Mouse (Mus musculus) spleen, postnatal 14 days (tissue): ENCODE measurements around the gene Dlg4.

ENCODE experiments used
- DNase-seq, 2 experiments: peaks; one replicate each; pipeline ENCODE4 v3.0.0; 2021 to 2022; ENCODE audit warnings: low spot score in 2 of 2

Dlg4 gene

GRCm38 (mm10) chr11:70016669-70017068, at the start of gene Dlg4:
Dlg4 (plus strand) TSS chr11:70016942.
- DNase-seq: no peak

DNA sequence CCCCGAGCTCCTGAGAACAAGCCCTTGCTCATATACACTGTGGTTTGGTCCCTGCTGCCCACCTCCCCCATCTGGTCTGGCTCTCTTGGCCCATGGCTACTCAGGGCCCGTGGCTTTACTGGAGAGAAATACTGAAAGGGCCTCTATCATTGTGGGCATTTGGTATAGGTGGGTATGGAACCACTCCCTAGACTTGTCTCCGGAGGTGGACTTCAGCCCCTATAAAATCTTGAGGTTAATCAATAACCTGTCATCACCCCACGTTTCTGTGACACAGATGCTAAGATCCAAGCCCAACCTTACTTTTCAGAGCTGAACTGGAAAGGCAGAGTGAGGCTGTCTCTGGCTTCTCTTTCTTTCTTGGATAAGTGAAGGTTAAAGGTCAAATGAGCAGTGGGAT, 47.9 kb upstream of the Dlg4 start:
- no peak for DNase-seq

DNA sequence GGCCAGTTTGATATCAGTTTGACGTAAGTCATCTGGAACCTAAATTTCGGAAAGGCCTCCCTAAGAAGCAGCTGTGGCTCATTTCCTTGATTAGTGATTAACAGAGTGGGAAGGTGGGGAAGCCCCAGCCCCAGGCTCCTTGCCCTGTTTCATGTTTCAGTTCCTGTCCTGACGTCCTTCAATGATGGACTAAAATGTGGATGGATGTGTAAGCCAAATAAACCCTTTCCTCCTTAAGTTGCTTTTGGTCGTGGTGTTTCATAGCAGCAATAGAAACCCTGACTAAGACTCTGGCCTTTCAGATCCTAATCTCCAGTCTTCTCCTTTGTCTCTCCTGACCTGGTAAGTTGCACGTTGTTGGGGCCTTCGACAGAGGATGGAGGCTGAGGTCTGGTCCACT, 46.5 kb upstream of the Dlg4 start:
- DNase-seq: no peak

DNA sequence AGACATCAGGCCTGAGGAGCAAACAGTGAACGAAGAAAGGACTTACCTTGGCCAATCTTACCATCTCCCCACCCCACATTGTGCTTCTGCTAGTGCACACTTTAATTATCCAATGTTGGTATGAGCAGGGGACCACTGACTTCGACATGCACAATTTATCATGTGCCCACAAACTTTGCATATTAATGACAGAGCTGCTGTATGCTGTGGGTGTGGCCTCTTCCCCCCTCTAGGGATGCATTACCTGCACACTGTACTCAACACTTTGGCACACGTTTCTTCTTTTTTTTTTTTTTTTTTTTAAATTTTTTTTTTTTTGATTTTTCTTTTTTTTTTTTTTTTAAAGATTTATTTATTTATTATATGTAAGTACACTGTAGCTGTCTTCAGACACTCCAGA, 46.0 kb upstream of the Dlg4 start:
- no peak for DNase-seq

GRCm38 (mm10) chr11:69974907-69975306, 41.8 kb upstream of the Dlg4 start:
- DNase-seq: no peak

GRCm38 (mm10) chr11:69976271-69976670, 40.5 kb upstream of the Dlg4 start:
- DNase-seq: no peak

DNA sequence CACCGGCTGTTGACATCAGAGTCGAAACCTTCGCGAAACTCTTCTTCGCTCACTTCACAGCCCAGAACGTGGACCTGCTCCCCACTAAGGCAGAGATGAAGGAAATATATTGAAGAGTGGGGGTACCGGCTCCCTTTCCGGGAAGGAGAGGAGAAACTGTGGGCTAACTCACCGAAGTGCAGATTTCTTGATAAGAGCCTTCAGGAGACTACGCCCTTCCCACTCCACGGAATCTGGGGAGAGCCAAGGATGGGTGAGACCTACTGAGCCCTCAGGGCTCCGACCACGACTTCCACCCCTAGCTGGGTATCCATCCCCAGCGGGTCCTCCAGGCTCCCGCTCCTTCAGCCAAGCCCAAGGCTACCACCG, 36.9 kb upstream of the Dlg4 start:
- no peak for DNase-seq

GRCm38 (mm10) chr11:69980196-69981140, 36.3 kb upstream of the Dlg4 start:
- DNase-seq: peak; percentile 89 to 93

GRCm38 (mm10) chr11:69981141-69981762, 35.5 kb upstream of the Dlg4 start, which contains the start of gene Ctdnep1:
Ctdnep1 (plus strand) TSS chr11:69981156.
- DNase-seq: peak in 1 of 2 experiments; percentile 40

GRCm38 (mm10) chr11:69982225-69982624, 34.5 kb upstream of the Dlg4 start, which contains the start of gene Elp5:
Elp5 (minus strand) TSS chr11:69982517.
- DNase-seq: no peak

DNA sequence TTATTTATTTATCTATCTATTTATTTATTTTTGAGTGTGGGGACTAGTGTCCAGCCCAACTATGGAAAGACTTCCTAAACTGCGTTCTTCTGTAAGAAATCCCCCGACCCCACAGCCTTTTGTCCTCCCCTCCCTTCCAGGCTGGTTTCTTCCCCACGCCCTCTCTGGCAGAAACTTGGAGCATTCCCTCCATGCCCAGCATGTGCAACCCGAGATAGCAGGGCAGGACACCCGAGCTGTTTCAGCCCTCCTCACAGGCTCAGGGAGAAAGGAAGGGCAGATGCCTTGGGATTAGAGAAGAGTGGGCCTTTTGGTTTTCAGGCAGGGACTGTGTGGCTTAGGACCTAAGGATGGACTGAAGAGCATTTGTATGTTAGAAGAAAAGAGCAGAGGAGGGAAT, 33.9 kb upstream of the Dlg4 start:
- DNase-seq: no peak

GRCm38 (mm10) chr11:69983377-69983776, 33.4 kb upstream of the Dlg4 start:
- no peak for DNase-seq

DNA sequence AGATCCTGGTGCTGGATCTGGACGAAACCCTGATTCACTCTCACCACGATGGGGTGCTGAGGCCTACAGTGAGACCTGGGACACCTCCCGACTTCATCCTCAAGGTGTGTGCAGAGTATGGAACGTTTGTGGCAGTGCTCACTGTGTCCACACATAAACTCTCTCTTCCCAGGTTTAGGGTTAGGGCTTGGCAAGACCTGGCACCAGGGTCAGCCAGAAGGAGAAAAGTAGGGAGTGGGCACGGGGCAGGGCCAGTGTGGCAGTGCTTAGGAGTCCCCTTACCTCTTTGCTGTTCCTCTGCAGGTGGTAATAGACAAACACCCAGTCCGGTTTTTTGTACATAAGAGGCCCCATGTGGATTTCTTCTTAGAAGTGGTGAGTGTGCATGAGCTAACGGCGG, 32.3 kb upstream of the Dlg4 start:
- no peak for DNase-seq

DNA sequence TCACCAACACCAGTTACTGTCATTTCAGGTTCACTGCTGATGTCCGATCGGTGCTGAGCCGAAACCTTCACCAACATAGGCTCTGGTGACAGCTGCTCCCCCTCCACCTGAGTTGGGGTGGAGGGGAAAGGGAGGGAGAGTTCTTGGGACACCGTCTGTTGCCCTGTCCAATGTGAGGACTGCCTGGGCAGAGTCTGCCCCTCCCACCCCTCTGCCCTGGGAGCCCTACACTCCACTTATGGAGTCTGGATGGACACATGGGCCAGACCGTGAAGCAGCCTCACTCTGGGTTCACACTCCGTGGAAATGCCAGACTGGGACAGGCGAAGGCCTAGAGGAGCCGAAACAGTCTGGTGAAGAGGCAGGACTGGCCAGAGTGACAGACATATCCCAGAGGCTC, 26.8 kb upstream of the Dlg4 start:
- no peak for DNase-seq

DNA sequence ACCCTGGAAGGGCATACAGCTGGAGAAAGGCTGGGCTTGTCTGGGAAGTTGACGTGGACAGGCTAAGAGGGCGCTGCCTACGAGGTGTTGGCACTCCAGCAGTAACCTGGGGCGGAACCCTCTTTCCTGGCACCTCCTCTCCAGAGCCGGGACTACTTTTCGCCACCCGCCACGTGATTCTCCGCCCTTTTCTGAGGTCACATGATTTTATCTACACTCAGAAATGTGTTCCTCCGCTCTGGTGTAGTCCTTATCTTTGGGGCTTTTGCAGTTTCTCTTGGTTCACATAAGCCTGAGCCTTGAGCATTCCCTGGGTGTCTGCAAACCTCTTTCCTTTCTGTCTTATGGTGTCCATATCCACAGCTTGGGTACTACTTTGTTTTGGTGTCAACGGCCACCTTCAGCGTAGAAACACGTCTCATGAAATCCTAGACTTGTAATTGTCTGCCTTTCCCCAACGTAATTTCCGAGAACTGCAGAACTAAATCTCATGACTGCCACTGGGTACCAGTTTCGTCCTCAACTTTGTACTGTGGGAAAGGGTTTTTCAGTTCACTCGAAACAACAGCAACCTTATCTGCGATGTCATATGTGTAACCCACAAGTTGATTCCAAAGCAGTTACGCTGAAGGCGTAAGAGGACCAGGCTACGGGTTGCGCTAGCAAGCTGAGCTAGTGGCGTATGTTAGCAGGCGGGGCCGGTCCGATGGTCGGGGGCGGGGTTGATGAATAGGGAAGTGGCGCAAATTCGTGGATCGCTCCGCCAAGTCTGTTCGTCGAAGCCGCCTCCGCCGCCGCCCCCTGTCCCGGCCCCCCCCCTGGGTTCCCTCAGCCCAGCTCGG, 25.7 kb upstream of the Dlg4 start, which contains the start of gene Gabarap:
Gene Gabarap (plus strand): TSS at position 294 of the 842 bp plus-strand sequence.
- peak; percentile 92 to 94 for DNase-seq

GRCm38 (mm10) chr11:69991711-69992110, 25.0 kb upstream of the Dlg4 start:
- DNase-seq: no peak

DNA sequence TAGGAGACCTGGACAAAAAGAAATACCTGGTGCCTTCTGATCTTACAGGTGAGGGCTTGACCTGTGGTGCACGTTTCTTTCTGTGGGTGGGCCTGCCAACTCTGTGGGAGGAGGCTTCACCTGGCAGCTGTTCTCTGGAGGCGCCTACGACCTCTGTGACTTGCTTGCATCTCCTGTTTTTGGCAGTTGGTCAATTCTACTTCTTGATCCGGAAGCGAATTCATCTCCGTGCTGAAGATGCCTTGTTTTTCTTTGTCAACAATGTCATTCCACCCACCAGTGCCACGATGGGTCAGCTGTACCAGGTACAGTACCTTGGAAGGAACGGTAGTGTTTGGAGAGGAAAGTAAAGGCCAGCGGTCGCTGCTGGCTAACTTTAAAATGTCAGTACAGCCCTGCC, 24.3 kb upstream of the Dlg4 start:
- DNase-seq: no peak

GRCm38 (mm10) chr11:69992932-69993331, 23.8 kb upstream of the Dlg4 start:
- DNase-seq: no peak

DNA sequence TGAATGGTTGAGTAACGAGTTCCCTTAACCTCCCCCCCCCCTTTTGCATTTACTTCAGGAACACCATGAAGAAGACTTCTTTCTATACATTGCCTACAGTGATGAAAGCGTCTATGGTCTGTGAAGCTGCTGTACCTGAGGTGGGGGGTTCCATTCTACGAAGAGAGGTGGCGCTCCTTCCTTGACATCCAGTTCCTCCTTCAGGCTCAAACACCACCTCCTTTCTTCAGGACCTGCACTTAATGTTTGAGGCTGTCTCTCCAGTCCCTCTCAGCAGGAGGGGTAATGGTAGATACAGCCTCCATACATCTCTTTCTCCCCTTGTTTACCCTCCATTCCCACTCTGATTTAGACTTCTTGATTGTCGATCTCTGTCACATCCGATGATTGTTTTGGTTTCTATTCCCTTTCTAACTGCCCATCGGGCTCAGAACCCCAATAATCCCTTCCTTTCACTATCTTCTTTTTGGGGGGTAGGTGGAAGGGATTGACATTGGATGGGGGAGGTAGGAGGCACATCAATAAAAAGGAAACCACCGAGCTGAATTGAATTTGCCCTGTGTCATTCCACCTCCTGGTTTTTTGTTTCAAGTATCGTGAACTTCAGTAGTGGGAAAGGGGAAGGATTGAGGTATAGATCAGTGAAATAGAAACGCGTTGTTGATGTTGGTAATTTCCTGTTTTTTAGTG, 22.2 kb upstream of the Dlg4 start:
- DNase-seq: no peak

DNA sequence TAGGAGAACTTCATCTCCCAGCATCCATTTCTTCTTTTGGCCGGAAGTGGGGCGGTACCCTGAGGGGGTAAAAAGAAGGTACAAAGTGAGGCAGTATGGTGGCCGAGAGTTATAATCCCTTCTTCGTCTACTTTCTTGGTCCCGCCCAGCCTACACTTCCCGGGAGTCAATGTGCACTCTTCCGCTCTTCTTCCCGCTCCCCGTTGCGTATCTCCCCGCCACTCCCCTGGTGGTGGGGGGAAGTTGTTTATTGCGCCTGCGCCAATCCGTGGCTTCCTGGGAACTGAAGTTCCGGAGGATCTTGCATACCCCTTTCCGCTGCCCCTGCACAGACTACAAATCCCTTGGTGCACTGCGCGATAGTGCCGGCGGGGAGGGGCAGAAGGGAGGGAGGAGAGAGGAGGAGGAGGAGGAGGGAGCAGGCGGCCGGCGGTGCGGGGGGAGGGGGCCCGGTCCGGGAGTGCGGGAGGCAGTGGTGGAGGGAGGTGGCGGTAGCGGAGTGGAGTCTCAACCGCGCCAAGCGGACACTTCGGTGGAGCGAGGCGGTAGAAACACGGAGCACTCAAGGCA, 21.3 kb upstream of the Dlg4 start, which contains the start of gene Phf23:
Gene Phf23 (plus strand): TSS at position 387 of the 570 bp plus-strand sequence.
- peak; percentile 92 to 93 for DNase-seq
